Mouse (Mus musculus) lung, postnatal 0 days (tissue): ENCODE measurements at regions not wholly inside any gene's neighbourhood (a gene's known extent, or its start where the extent isn't known, plus 50 kb on each side); places are given as distances from the start of the nearest gene placed in this dataset.

ENCODE experiments used
- ATAC-seq: fragments of 200-750 bp; cut with Nextera tagmentation; 2 replicates; pipeline ENCODE4 v1.8.0; 2017; ENCODE audit warnings: moderate library complexity
- DNase-seq: peaks from one replicate; pipeline ENCODE4 v3.0.0-alpha.2; 2016; ENCODE audit warnings: low spot score
- H3K27ac ChIP-seq: fragments of 300-500 bp; sonication (generic); 2 replicates; pipeline ENCODE4 v1.5.1; 2014; ENCODE audit warnings: antibody characterized with exemption, mild to moderate bottlenecking, low read length, mixed read lengths
- H3K27me3 ChIP-seq: fragments of 300-500 bp; sonication (generic); replicated peaks from 2 replicates; pipeline ENCODE4 v1.6.1; 2014; ENCODE audit warnings: low read length, mixed read lengths; ENCODE audit not compliant: insufficient read depth
- H3K36me3 ChIP-seq: fragments of 300-500 bp; sonication (generic); 2 replicates; pipeline ENCODE4 v1.6.1; 2014; ENCODE audit warnings: low read length, mixed read lengths; ENCODE audit not compliant: insufficient read depth
- H3K4me1 ChIP-seq: fragments of 300-500 bp; sonication (generic); 2 replicates; pipeline ENCODE4 v1.6.1; 2014; ENCODE audit warnings: antibody characterized with exemption, low read depth, low read length, mixed read lengths; ENCODE audit not compliant: insufficient read depth
- H3K4me2 ChIP-seq: fragments of 300-500 bp; sonication (generic); replicated peaks from 2 replicates; pipeline ENCODE4 v1.6.1; 2014; ENCODE audit warnings: low read depth, mild to moderate bottlenecking, low read length, moderate library complexity, mixed read lengths
- H3K4me3 ChIP-seq: fragments of 300-500 bp; sonication (generic); 2 replicates; pipeline ENCODE4 v1.5.1; 2014; ENCODE audit warnings: low read depth, low read length
- H3K9ac ChIP-seq: fragments of 300-500 bp; sonication (generic); replicated peaks from 2 replicates; pipeline ENCODE4 v1.6.1; 2014; ENCODE audit warnings: low read depth, mild to moderate bottlenecking
- H3K9me3 ChIP-seq: fragments of 300-500 bp; sonication (generic); 2 replicates; pipeline ENCODE4 v1.6.1; 2016; ENCODE audit warnings: low read length, mixed read lengths
- CTCF ChIP-seq: IDR thresholded peaks from 2 replicates; pipeline ENCODE4 v1.5.1; 2016; ENCODE audit warnings: antibody characterized with exemption, mild to moderate bottlenecking
- EP300 ChIP-seq: IDR thresholded peaks from 2 replicates; pipeline ENCODE4 v1.6.1; 2016; ENCODE audit warnings: antibody characterized with exemption, mild to moderate bottlenecking, control low read depth
- WGBS: fragments of 180-500 bp; shearing (Covaris S2); extraction: QIAGEN DNeasy Blood & Tissue Kit; methylation state at CpG from one replicate; pipeline ENCODE4 v1.1.7; 2014; 5-methylcytosine and 5-hydroxymethylcytosine counted together

- H3K9ac ChIP-seq = no peak overlapping the region
- H3K4me2 ChIP-seq = no peak overlapping the region
- DNase-seq (no peak), ATAC-seq (no peak)
- TF ChIP-seq CTCF (no peak), EP300 (no peak)
- H3K4me3 ChIP-seq = no peak overlapping the region
- no peaks in the 10 kb centered on the region for H3K4me1 ChIP-seq
- 72% methylated on average over 5 of the region's 5 CpGs for WGBS
- no peaks in the 10 kb centered on the region for H3K9me3 ChIP-seq
- no peak overlapping the region for H3K27ac ChIP-seq
- no peaks in the 10 kb centered on the region for H3K36me3 ChIP-seq
- H3K27me3 ChIP-seq = no peaks in the 10 kb centered on the region
These were observed 132.1 kb upstream of the Fat4 start for GRCm38 (mm10) chr3:38754632-38755123.

GRCm38 (mm10) chr3:38753446-38754205, 133.1 kb upstream of the Fat4 start:
- 79% methylated on average over 2 of the region's 2 CpGs for WGBS
- H3K4me1 ChIP-seq = no peaks in the 10 kb centered on the region
- no peak overlapping the region for H3K4me2 ChIP-seq
- no peak overlapping the region for H3K4me3 ChIP-seq
- no peak overlapping the region for H3K27ac ChIP-seq
- H3K9me3 ChIP-seq = no peaks in the 10 kb centered on the region
- no peak for ATAC-seq
- no peak for TF ChIP-seq EP300
- no peak for TF ChIP-seq CTCF
- H3K27me3 ChIP-seq = no peaks in the 10 kb centered on the region
- no peak for DNase-seq
- H3K9ac ChIP-seq = no peak overlapping the region
- H3K36me3 ChIP-seq = no peaks in the 10 kb centered on the region

- no peak for DNase-seq
- H3K27me3 ChIP-seq = no peaks in the 10 kb centered on the region
These were observed 144.6 kb upstream of the Fat4 start for GRCm38 (mm10) chr3:38742155-38742554.

GRCm38 (mm10) chr3:38722606-38723005, 164.1 kb upstream of the Fat4 start:
- Histone ChIP-seq H3K27me3 (no peaks in the 10 kb centered on the region), H3K4me3 (no peak overlapping the region), H3K4me1 (no peaks in the 10 kb centered on the region), H3K27ac (no peak overlapping the region), H3K9ac (no peak overlapping the region), H3K9me3 (no peaks in the 10 kb centered on the region), H3K4me2 (no peak overlapping the region), H3K36me3 (no peaks in the 10 kb centered on the region)
- TF ChIP-seq CTCF (no peak), EP300 (no peak)
- DNase-seq (no peak), ATAC-seq (no peak)
- 82% methylated on average over 1 of the region's 1 CpGs for WGBS

More at GRCm38 (mm10) chr3:38742155-38742554, 144.6 kb upstream of the Fat4 start:
- Histone ChIP-seq H3K4me2 (no peak overlapping the region), H3K9me3 (no peaks in the 10 kb centered on the region), H3K4me3 (no peak overlapping the region), H3K9ac (no peak overlapping the region), H3K4me1 (no peaks in the 10 kb centered on the region), H3K27ac (no peak overlapping the region), H3K36me3 (no peaks in the 10 kb centered on the region)
- TF ChIP-seq EP300 (no peak), CTCF (no peak)
- 72% methylated on average over 4 of the region's 4 CpGs for WGBS
- no peak for ATAC-seq

- no peaks in the 10 kb centered on the region for H3K4me1 ChIP-seq
- DNase-seq (no peak), ATAC-seq (no peak)
- no peak overlapping the region for H3K4me3 ChIP-seq
- 43% methylated on average over 9 of the region's 9 CpGs for WGBS
- no peak for TF ChIP-seq CTCF
- no peak for TF ChIP-seq EP300
- H3K9me3 ChIP-seq = no peaks in the 10 kb centered on the region
- H3K4me2 ChIP-seq = no peak overlapping the region
- H3K36me3 ChIP-seq = no peaks in the 10 kb centered on the region
- H3K27ac ChIP-seq = no peak overlapping the region
- H3K27me3 ChIP-seq = no peaks in the 10 kb centered on the region
- H3K9ac ChIP-seq = no peak overlapping the region
These were observed 174.5 kb upstream of the Fat4 start for GRCm38 (mm10) chr3:38712078-38712873.

GRCm38 (mm10) chr3:38711229-38711628, 175.5 kb upstream of the Fat4 start:
- Histone ChIP-seq H3K27me3 (no peaks in the 10 kb centered on the region), H3K27ac (no peak overlapping the region), H3K9me3 (no peaks in the 10 kb centered on the region), H3K4me1 (no peaks in the 10 kb centered on the region), H3K4me2 (no peak overlapping the region), H3K9ac (no peak overlapping the region), H3K4me3 (no peak overlapping the region), H3K36me3 (no peaks in the 10 kb centered on the region)
- ATAC-seq = no peak
- no peak for DNase-seq
- WGBS = 43% methylated on average over 6 of the region's 6 CpGs
- no peak for TF ChIP-seq CTCF
- no peak for TF ChIP-seq EP300
